ENCODE assay signal across 21 mouse cellular contexts in genomic region chr6:22932768-22933265, GRCm38 (mm10). TPM values are rescaled to one million over a fixed set of nuclear protein-coding genes. Genes with fewer than 3 reads are reported as not detected.
"Had no signal": no experiment of that assay in that cellular context is flagged by ENCODE, and none has a peak within 500 bp of the region (broad histone marks: within the 10 kb centered on the region; RNA-seq: fewer than 3 reads in every experiment).

No protein-coding gene starts in this region.

- H3K9ac ChIP-seq: limb, embryonic 12.5 days; limb, embryonic 15.5 days; liver, embryonic 14.5 days; liver, postnatal 0 days; lung, embryonic 14.5 days; midbrain, embryonic 12.5 days; midbrain, embryonic 15.5 days; neural tube, embryonic 12.5 days; neural tube, embryonic 15.5 days; stomach, embryonic 15.5 days had no signal

- H3K4me2 ChIP-seq: limb, embryonic 12.5 days; limb, embryonic 15.5 days; liver, embryonic 11.5 days; lung, embryonic 14.5 days; midbrain, embryonic 12.5 days; midbrain, embryonic 15.5 days; neural tube, embryonic 12.5 days; neural tube, embryonic 15.5 days; stomach, embryonic 15.5 days had no signal

- DNase-seq: kidney, adult 2 months; kidney, postnatal 25 days; layer of hippocampus, postnatal 36 days; left cerebral cortex, postnatal 4 days; liver, postnatal 0 days; lung, embryonic 14.5 days; thymus, postnatal 25 days had no signal

- H3K36me3 ChIP-seq: limb, embryonic 12.5 days; limb, embryonic 15.5 days; midbrain, embryonic 12.5 days; midbrain, embryonic 15.5 days; neural tube, embryonic 12.5 days; neural tube, embryonic 15.5 days; stomach, embryonic 15.5 days had no signal

- H3K4me3 ChIP-seq: layer of hippocampus, adult 2 months; limb, embryonic 12.5 days; limb, embryonic 15.5 days; midbrain, embryonic 12.5 days; midbrain, embryonic 15.5 days; neural tube, embryonic 12.5 days; neural tube, embryonic 15.5 days; stomach, embryonic 15.5 days had no signal

- H3K4me1 ChIP-seq: limb, embryonic 12.5 days; limb, embryonic 15.5 days; neural tube, embryonic 12.5 days; stomach, embryonic 15.5 days had no signal

- H3K27me3 ChIP-seq: limb, embryonic 12.5 days; limb, embryonic 15.5 days; midbrain, embryonic 12.5 days; midbrain, embryonic 15.5 days; neural tube, embryonic 12.5 days; neural tube, embryonic 15.5 days; stomach, embryonic 15.5 days had no signal

- H3K9me3 ChIP-seq: limb, embryonic 12.5 days; limb, embryonic 15.5 days; midbrain, embryonic 12.5 days; midbrain, embryonic 15.5 days; neural tube, embryonic 12.5 days; neural tube, embryonic 15.5 days; stomach, embryonic 15.5 days had no signal

- ATAC-seq: liver, postnatal 0 days; lung, postnatal 0 days; midbrain, embryonic 15.5 days had no signal

- H3K27ac ChIP-seq: kidney, postnatal 0 days; layer of hippocampus, adult 2 months; limb, embryonic 12.5 days; limb, embryonic 15.5 days; liver, embryonic 14.5 days; macrophage; midbrain, embryonic 12.5 days; midbrain, embryonic 15.5 days; neural tube, embryonic 12.5 days; neural tube, embryonic 15.5 days; stomach, embryonic 15.5 days had no signal

RNA-seq across cellular contexts. Expression of gene Ptprz1, which starts 57.5 kb away (rescaled TPM):
- total RNA-seq: megakaryocyte, adult 5-6 weeks had no signal
- polyA plus RNA-seq: macrophage had no signal
